Mouse (Mus musculus) olfactory bulb, adult 2 months (tissue): ENCODE measurements around the gene Ifi205. TPM values are rescaled to one million over a fixed set of nuclear protein-coding genes. Genes with fewer than 3 reads are reported as not detected.
"Not testable (repeated sequence)": the region's sequence is repeated elsewhere in the genome, so short reads cannot be mapped to it uniquely, and the experiment has no call there.

Experiments used
- H3K27ac ChIP-seq: fragments of 200-500 bp; 2 replicates; pipeline ENCODE4 v1.5.1; 2012; ENCODE audit warnings: low read depth, low read length; ENCODE audit not compliant: insufficient read depth
- H3K4me1 ChIP-seq: fragments of 200-500 bp; 2 replicates; pipeline ENCODE4 v1.6.1; 2012; ENCODE audit warnings: low read length; ENCODE audit not compliant: control insufficient read depth, insufficient read depth
- H3K4me3 ChIP-seq: fragments of 200-500 bp; 2 replicates; pipeline ENCODE4 v1.5.1; 2012; ENCODE audit warnings: mild to moderate bottlenecking, low read depth, low read length, moderate library complexity; ENCODE audit not compliant: insufficient read depth
- CTCF ChIP-seq: fragments of 200-500 bp; IDR thresholded peaks from 2 replicates; pipeline ENCODE4 v1.5.1; 2012; ENCODE audit warnings: low read depth, mild to moderate bottlenecking, low read length, moderate library complexity; ENCODE audit not compliant: insufficient read depth
- POLR2A ChIP-seq: fragments of 200-500 bp; IDR thresholded peaks from 2 replicates; pipeline ENCODE4 v1.6.1; 2012; ENCODE audit warnings: mild to moderate bottlenecking, low read depth, low read length, moderate library complexity; ENCODE audit not compliant: insufficient read depth
- WGBS: fragments of 180-500 bp; shearing (Covaris S2); methylation state at CpG from one replicate; pipeline ENCODE4 v1.1.7; 2018; 5-methylcytosine and 5-hydroxymethylcytosine counted together
- polyA plus RNA-seq: library from polyadenylated mRNA; stranded (reverse); fragments of >200 nt; gene quantifications from 2 replicates; pipeline ENCODE4 v1.2.4, GENCODE M21; 2012; ENCODE audit warnings: low replicate concordance; ENCODE audit not compliant: missing spikeins, insufficient read depth, insufficient read length

The Ifi205 gene
- polyA plus RNA-seq, 1 experiment, result 191 TPM

GRCm38 (mm10) chr1:174044431-174044830 is 12.8 kb upstream of the Ifi205 start:
- Histone ChIP-seq H3K4me3 (no peak overlapping the region), H3K27ac (no peak overlapping the region), H3K4me1 (no peaks in the 10 kb centered on the region)
- WGBS, result 74% methylated on average over 2 of the region's 2 CpGs
- TF ChIP-seq CTCF (no peak), POLR2A (no peak)

DNA sequence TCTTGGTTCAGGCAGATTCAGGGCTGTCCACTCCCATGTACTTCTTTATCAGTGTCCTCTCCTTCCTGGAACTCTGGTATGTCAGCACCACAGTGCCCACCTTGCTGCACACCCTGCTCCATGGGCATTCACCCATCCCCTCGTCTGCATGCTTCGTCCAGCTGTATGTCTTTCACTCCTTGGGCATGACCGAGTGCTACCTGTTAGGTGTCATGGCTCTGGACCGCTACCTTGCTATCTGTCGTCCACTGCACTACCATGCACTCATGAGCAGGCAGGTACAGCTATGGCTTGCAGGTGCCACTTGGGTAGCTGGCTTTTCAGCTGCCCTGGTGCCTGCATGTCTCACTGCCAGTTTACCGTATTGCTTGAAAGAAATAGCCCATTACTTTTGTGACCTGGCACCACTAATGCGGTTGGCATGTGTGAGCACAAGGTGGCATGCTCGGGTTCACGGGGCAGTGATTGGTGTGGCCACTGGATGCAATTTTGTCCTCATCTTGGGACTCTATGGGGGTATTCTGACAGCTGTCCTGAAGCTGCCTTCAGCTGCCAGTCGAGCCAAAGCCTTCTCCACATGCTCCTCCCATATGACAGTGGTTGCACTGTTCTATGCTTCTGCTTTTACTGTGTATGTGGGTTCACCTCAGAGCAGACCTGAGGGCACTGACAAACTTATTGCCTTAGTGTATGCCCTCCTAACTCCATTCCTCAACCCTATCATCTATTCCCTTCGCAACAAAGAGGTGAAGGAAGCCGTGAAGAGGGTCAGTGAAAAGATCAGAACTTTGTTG is 10.7 kb upstream of the Ifi205 start:
- H3K27ac ChIP-seq, H3K4me3 ChIP-seq, H3K4me1 ChIP-seq: not testable (repeated sequence)
- 92% methylated on average over 12 of the region's 12 CpGs for WGBS

DNA sequence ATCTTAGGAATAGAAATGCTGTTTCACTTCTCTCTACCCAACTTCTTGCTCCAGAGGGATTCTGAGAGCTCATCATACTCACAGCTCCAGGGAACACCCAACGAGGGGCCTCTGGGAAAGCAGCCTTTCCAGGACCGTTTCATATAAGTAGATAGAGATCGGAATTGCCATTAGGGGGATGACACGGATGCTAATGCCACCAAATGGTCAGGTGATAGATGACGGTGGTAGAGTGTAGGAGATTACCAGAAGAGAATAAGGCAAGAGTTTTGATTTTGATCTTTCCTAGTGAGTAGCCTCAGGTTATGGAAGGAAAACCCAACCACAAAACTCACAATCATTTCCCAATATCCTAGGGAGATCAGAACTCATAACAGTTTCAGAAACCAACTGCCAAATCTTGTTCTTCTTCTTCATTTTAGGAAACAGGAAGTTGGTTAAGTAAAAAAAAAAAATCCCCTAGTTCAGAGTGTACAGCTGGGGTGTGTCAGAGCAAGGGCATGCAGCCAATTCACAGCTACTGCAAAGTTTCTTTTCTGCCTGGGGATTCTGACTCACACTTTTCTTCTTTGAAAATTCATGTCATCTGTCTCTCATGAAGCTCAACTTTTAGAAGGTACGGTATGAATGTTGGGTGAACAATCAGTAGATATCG is 9.0 kb upstream of the Ifi205 start, which contains the start of gene Olfr433:
TSS of gene Olfr433 (plus strand) at position 183 of the 655 bp plus-strand sequence.
- 86% methylated on average over 7 of the region's 7 CpGs for WGBS
- Histone ChIP-seq H3K27ac (no peak within 1 kb of the TSS), H3K4me1 (no peaks in the 10 kb centered on the region), H3K4me3 (no peak within 1 kb of the TSS)
- TF ChIP-seq POLR2A, result no peak
- TF ChIP-seq CTCF, result no peak

DNA sequence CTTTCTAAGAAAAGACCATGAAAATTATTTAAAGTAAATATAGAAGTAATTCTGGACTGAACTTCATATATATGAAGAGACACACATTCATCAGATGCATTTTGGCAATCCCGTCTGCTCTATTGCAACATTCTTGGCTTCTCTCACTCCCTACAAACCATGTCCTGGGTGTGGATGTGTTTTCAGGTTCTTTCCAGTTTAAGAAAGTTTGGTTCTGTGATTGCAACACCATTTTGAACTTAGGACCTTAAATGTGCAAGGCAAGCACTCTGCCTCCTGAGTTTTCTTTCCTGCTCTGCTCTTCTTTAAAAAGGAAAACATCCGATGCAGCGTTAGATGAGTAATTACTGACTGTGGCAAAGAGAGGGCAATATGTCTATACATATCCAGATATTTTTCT is 6.9 kb upstream of the Ifi205 start:
- Histone ChIP-seq H3K27ac (no peak overlapping the region), H3K4me1 (no peaks in the 10 kb centered on the region), H3K4me3 (no peak overlapping the region)
- 87% methylated on average over 3 of the region's 3 CpGs for WGBS
- TF ChIP-seq CTCF (no peak), POLR2A (no peak)

DNA sequence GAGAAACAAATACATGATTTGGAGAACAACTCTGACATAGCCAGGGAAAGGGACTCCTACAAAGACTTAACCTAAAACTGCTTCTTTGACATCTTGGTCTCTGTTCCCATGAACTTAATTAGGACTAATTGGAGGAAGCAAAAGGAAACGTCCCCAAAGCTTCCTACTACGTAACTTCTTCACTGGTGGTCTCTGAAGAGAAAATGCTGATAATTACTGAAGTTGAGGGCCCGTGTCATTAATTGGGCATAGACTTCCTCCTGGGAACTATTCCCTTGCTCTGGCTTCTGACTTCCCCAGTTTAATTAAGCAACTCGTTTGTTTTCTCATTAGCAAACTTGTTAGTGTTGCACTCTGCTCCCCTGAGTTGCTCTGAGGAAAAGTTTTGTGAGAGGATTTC is 4.2 kb upstream of the Ifi205 start:
- 23% methylated on average over 4 of the region's 4 CpGs for WGBS
- Histone ChIP-seq H3K27ac (no peak overlapping the region), H3K4me1 (no peaks in the 10 kb centered on the region), H3K4me3 (no peak overlapping the region)
- TF ChIP-seq POLR2A (no peak), CTCF (no peak)

GRCm38 (mm10) chr1:174007050-174007449 is 24.6 kb downstream of the Ifi205 start:
- H3K27ac ChIP-seq, H3K4me3 ChIP-seq: not testable (repeated sequence)

DNA sequence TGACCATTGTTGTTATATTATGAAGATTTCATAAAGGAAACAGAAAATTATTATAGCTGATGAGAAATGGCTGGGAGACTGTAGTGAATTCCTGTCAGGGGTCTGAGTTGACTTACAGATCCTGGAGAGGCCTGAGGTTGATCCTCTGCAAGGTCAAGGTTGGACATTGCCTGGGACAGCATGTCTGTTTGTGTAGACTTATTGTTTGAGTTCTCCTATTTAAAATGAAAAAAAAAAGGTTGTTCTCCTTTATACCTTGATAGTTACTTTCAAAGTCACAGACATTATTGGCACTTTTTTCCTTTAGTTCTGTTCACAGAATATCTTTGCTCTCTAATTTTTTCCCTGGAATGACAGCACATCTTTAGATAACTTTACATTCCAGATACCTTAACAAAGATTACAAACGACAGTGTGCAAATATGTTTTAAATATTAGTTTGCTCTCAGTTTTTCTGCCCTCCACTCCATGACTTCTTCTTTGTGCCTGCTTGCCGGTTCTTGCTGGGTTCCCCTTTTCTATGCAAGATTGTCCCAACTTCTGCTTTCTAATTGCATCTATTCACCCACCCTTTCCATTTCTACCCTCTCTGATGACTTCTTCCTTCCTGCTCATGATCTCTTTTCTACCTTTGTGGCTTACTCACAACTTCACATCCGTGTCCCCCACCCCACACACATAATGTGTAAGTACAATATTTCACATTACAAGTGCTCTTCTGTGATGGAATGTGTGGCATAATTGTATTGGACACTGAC is 27.1 kb downstream of the Ifi205 start:
- not testable (repeated sequence) for H3K27ac ChIP-seq
- 86% methylated on average over 2 of the region's 3 CpGs for WGBS

More at GRCm38 (mm10) chr1:174007050-174007449, 24.6 kb downstream of the Ifi205 start:
- not testable (repeated sequence) for H3K4me1 ChIP-seq

DNA sequence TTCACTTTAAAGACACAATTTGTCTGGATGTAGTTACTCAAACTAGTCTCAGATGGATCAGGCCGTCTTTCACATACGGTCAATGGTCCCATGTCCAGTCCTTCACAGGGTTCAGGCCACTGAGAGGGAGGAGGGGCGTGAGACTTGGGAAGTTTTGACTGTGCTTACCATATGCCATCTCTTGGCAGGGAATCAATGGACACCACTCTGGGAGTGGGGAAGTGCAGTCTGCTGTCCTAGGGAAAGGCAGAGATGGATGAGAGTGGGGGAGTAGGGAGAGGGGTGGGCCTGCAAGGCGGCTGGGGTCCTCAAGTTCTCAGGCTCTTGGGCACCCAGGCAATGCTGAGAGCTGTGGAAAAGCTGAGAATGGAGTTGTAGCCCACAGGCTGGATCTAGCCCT is 36.6 kb downstream of the Ifi205 start:
- no peak for TF ChIP-seq POLR2A
- TF ChIP-seq CTCF, result no peak
- no peak overlapping the region for H3K27ac ChIP-seq
- WGBS, result 93% methylated on average over 4 of the region's 4 CpGs
- H3K4me3 ChIP-seq, result no peak overlapping the region
- no peaks in the 10 kb centered on the region for H3K4me1 ChIP-seq

More for the DNA sequence above, 27.1 kb downstream of the Ifi205 start:
- H3K4me1 ChIP-seq, H3K4me3 ChIP-seq: not testable (repeated sequence)

DNA sequence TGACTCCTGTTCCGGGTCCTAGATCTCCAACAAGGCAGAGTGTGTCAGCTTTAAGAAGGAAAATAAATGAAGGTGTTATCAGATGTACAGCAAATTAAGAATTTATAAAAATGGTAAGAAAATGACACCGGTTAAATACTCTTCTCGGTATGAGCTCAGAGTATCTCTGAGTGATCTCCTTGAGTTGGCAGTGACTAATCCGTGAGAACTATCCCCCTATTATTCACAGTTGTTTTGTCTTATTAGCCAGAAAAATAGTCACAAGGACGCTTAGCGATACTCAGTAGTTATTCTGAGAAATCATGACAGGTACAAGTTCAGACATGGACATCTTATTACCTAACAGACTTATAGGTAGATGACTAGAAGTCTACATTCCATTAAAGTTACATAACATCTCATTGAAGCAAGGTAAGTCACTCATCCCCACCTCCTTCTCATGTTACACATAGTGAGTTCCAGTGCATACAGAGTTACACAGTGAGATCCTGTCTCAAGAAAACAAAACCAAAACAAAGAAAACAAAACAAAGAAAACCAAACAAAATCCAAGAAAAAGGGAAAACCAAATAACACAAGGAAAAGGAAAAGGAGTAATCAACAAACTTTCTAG is 48.8 kb downstream of the Ifi205 start, which contains the start of gene Ifi202b:
TSS of gene Ifi202b (minus strand) at position 51 of the 612 bp plus-strand sequence.
- WGBS, result 89% methylated on average over 6 of the region's 6 CpGs
- not testable (repeated sequence) for H3K4me3 ChIP-seq, H3K4me1 ChIP-seq, H3K27ac ChIP-seq

GRCm38 (mm10) chr1:173981038-173981437 is 50.6 kb downstream of the Ifi205 start:
- not testable (repeated sequence) for H3K27ac ChIP-seq, H3K4me1 ChIP-seq, H3K4me3 ChIP-seq
- 35% methylated on average over 3 of the region's 3 CpGs for WGBS
